Mouse (Mus musculus): ENCODE results near the gene Large1.
"Not testable (repeated sequence)": the region's sequence is repeated elsewhere in the genome, so short reads cannot be mapped to it uniquely, and the experiment has no call there.

DNA sequence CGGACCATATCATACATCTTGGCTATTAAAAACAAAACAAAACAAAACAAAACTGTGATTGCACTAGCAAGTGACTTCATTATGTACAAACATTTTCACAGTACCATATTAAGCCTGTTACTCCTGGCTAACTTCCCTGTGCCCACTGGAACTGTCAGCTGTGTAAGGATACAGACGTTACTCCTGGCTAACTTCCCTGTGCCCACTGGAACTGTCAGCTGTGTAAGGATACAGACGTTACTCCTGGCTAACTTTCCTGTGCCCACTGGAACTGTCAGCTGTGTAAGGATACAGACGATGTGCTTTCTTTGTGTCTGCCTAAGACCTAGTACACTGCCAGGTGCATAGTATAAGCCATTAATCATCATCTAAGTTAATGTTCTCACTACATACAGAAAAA is 77.9 kb downstream of the Large1 start:
- TF ChIP-seq CTCF (IDR thresholded peaks at IDR 0.05; ENCODE audit: low read depth, low read length); POLR2A (IDR thresholded peaks at IDR 0.05; ENCODE audit: extremely low read depth, insufficient read depth, low read length): not testable (repeated sequence)
